Mouse (Mus musculus): ENCODE measurements around the gene Trim59. TPM values are rescaled to one million over a fixed set of nuclear protein-coding genes. Genes with fewer than 3 reads are reported as not detected.
A peak's percentile ranks its signal among the peaks of the same experiment; 100 is the strongest.
"Not testable (repeated sequence)": the region's sequence is repeated elsewhere in the genome, so short reads cannot be mapped to it uniquely, and the experiment has no call there.

The Trim59 gene
- total RNA-seq (2021) = 10 to 100 TPM; 13.9 to 17.1 TPM

GRCm38 (mm10) chr3:69044645-69045399 lies at the start of gene Trim59:
Gene Trim59, minus strand, starts transcription at chr3:69044755.
- intact Hi-C loops (cut with DNase I) = no loop called here
- DNase-seq = peak; percentile 94

DNA sequence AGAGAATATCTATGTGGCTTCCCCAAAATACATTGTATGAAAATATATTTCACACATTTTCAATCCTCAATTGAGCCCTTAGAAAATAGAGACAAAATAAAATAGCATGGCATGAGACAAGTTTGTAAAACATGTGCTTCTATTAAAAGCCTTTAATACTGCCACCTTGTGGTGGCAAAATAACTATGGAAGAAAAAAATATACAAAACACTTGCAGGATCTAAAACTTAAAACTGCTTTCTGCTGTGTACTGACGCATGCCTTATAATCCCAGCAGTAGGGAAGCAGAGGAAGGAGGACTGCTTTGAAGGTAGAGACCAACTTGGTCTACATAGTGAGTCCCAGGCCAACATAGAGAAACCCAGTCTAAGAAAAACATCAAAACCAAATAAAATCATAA lies 19.4 kb upstream of the Trim59 start:
- DNase-seq = no peak
- intact Hi-C loops (cut with DNase I) = loop anchor here (10.0 kb wide), 1 partner anchor 349 kb away; no protein-coding TSS in a partner anchor

DNA sequence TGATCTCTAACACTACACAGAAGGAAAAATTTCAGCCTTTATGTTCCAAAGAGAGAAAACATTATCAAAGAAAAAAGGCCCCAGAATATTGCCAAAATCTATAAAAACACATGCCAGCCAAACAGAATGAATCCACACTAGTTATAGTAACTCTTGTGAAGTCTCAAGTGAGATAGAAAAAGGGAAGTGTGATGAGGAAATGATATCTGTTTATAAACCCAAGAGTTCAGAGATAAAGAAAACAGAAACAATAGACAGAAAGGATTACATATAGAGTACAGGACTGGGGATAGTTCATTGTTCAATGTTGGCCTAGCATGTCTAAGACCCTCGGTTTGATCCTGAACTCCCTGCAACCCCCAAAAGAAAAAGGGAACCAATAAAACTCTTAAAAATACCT lies 18.2 kb upstream of the Trim59 start:
- intact Hi-C loops (cut with DNase I) = loop anchor here (10.0 kb wide), 1 partner anchor 348 kb away; no protein-coding TSS in a partner anchor

GRCm38 (mm10) chr3:69060672-69061071 lies 16.1 kb upstream of the Trim59 start:
- intact Hi-C loops (cut with DNase I) = loop anchor here (10.0 kb wide), 1 partner anchor 346 kb away; no protein-coding TSS in a partner anchor

More for the DNA sequence above, 18.2 kb upstream of the Trim59 start:
- DNase-seq = no peak

DNA sequence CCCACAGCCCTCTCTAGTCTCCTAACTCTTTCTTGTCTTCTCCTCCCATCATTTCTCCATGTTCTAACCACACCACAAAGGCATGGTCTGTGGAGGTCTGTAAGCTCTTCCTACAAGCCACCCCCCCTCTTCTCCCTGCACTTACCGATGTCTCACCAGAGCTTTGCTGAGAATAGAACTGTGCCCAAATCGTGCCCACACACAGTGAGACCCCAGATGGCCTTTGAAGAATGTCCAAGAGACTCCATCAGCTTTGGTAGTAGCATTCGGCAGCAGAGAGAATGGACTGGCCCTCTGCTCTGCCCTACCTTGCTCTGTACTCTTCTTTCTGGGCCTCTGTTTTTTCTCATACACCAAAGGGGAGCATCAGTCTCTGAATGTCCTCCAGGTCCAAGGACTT lies 11.3 kb upstream of the Trim59 start:
- no peak for DNase-seq
- intact Hi-C loops (cut with DNase I) = no loop called here

More at GRCm38 (mm10) chr3:69060672-69061071, 16.1 kb upstream of the Trim59 start:
- DNase-seq = no peak

- intact Hi-C loops (cut with DNase I) = no loop called here
- no peak for DNase-seq
These were observed 10.3 kb upstream of the Trim59 start for GRCm38 (mm10) chr3:69054760-69055432.

- intact Hi-C loops (cut with DNase I) = no loop called here
- no peak for DNase-seq
These were observed 7.3 kb upstream of the Trim59 start for GRCm38 (mm10) chr3:69051894-69052293.

DNA sequence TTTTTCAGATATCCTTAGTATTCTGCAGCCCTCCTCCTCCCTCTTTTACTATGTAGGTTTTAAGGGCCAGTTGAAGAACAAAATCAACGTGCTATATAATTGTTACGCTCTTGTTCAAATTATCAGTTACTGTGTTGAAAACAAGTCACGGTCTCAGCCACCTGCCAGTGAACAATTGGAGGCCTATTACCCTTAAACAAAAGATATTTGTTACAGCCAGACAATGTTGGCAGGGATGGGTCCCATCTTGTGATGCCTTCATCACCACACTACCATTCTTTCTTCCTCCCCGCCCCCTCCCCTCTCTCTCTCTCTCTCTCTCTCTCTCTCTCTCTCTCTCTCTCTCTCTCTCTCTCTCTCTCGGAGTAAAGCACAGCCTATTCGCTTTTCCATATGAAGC lies 4.5 kb upstream of the Trim59 start:
- DNase-seq = no peak
- intact Hi-C loops (cut with DNase I) = no loop called here

GRCm38 (mm10) chr3:69047684-69048083 lies 3.1 kb upstream of the Trim59 start:
- intact Hi-C loops (cut with DNase I) = no loop called here
- no peak for DNase-seq

DNA sequence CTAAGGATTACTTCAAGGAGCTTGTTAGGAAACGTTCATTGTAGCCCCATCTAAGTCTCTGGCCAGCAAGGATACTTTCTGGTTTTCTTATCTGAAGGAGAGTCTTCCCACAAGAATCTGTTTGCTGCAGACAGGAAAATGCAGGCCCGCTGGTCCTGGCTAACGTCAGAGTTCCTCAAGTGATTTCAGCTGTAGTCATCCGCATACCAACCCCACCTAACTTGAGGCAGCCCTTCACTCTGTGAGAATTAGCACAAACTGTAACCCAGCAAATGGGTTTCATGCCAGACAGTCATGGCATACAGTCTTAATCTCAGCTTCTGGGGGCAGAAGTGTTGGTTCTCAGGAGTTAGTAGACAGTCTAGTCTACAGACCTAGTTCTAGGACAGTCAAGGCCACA lies 2.0 kb upstream of the Trim59 start:
- intact Hi-C loops (cut with DNase I) = no loop called here
- DNase-seq = no peak

- intact Hi-C loops (cut with DNase I) = no loop called here
- no peak for DNase-seq
These were observed 1.2 kb upstream of the Trim59 start for GRCm38 (mm10) chr3:69045750-69046149.

DNA sequence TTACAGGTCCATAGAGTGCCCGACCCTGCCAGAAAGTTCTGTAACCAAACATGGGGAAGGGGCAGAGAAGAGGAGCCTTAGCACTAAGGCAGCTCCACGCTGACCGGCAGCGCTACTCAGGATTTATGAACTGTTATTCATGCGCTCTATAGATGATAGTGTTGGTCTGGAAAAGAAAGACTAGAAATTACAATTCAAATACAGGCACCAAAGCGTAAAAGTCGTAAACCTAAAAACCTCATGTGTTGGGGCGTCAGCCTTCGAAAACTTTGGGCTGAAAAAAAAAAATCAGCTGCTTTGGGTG lies 797 bp upstream of the Trim59 start:
- DNase-seq = no peak
- intact Hi-C loops (cut with DNase I) = no loop called here

DNA sequence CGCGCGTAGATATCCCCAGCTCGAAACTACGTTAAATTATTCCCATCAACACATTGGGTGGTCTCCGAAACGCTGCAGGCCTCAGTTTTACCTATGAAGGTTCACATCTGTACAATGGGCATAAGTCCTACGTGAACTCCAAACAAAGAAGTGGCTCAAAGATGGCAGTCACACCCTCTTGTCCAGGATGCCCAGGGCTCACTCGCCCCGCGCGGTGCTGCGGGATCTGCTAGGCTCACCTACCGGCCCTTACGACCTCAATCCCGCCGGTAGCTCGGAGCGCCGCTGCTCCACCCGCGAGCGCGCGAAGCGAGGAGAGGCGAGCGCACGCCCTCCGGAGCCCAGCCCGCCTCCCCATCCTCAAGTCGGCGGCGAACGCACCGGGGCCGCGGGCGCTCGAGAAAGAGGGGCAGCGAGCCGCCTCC lies 376 bp downstream of the Trim59 start:
- intact Hi-C loops (cut with DNase I) = no loop called here
- DNase-seq = no peak

- intact Hi-C loops (cut with DNase I) = no loop called here
- DNase-seq = no peak
These were observed 3.3 kb downstream of the Trim59 start for GRCm38 (mm10) chr3:69041298-69041697.

- DNase-seq = no peak
- intact Hi-C loops (cut with DNase I) = no loop called here
These were observed 4.5 kb downstream of the Trim59 start for GRCm38 (mm10) chr3:69040105-69040504.

DNA sequence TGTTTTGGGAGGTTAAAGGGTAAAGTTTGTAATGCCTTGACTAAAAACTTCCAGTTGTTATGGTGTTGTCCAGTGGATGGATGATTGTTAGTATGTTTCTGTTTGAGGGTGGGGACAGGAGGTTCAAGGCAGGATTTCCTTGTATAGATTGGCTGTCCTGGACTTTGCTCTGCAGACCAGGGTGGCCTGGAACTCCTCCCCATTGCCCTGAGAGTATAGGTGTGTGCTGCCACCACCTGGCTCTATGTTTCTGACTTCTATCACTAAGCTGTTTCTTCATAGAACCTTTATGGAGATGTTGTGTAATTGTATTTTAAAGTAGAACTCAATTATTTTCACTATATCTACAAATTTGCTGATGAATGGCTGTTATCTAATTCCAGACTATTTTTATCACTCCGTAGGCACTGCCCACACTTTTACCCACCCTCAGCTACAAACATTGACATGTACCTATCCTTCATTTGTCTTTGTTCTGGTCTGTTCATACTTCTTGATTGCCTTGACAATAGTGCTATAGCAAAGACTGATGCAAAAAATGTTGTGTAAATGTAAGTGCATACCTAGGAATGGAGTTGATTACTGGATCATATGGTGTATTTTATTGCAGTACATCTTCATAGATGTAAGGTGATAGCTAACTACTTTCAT lies 18.3 kb downstream of the Trim59 start:
- DNase-seq = no peak
- intact Hi-C loops (cut with DNase I) = no loop called here

GRCm38 (mm10) chr3:69020764-69021163 lies 23.8 kb downstream of the Trim59 start:
- no peak for DNase-seq
- intact Hi-C loops (cut with DNase I) = no loop called here

DNA sequence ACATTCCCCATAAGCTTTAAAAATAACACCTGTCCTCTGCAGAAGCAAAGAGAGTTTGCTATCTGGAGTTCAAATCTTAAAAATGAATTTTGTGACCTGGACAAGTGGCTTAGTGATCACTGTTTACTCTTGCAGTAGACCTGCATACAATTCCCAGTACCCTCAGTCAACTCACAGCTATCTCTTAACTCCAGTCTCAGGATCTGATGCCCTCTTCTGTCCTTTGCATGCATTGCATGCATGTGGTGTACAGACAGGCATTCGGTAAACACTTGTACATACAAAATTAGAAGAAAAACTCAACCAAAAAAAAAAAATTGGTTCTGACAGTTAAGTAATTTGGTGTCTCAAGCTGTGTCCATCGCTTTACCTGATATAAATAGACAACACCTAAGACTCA lies 24.3 kb downstream of the Trim59 start:
- intact Hi-C loops (cut with DNase I) = no loop called here
- DNase-seq = no peak

- intact Hi-C loops (cut with DNase I); DNase-seq: not testable (repeated sequence)
These were observed 25.9 kb downstream of the Trim59 start for GRCm38 (mm10) chr3:69018635-69019034.

- DNase-seq = no peak
- intact Hi-C loops (cut with DNase I) = no loop called here
These were observed 27.4 kb downstream of the Trim59 start for GRCm38 (mm10) chr3:69017181-69017580.

- intact Hi-C loops (cut with DNase I) = no loop called here
These were observed 35.7 kb downstream of the Trim59 start for GRCm38 (mm10) chr3:69008873-69009272.

More at GRCm38 (mm10) chr3:69008873-69009272, 35.7 kb downstream of the Trim59 start:
- no peak for DNase-seq
